Mouse (Mus musculus): ENCODE measurements around the gene Hectd2. TPM values are rescaled to one million over a fixed set of nuclear protein-coding genes. Genes with fewer than 3 reads are reported as not detected.

The Hectd2 gene
- polyA plus RNA-seq, 1 experiment from 2014 or later = 2.4 TPM

GRCm38 (mm10) chr19:36554785-36555595 is 551 bp downstream of the Hectd2 start:
- H3K9ac ChIP-seq (ENCODE audit: low read depth, low read length) = peak overlapping the region; percentile 82
- H3K4me3 ChIP-seq (replicated peaks; ENCODE audit: low read depth, low read length) = peak overlapping the region; percentile 88
- no peaks in the 10 kb centered on the region for H3K36me3 ChIP-seq (ENCODE audit: insufficient read depth, low read length)
- H3K4me2 ChIP-seq (ENCODE audit: low read length) = peak overlapping the region; percentile 99
- H3K27me3 ChIP-seq (ENCODE audit: insufficient read depth, low read length) = no peaks in the 10 kb centered on the region
- ATAC-seq (replicated peaks; ENCODE audit: low FRiP score, low read depth) (no peak; the same call in 1 of the 2 replicates), DNase-seq (ENCODE audit: low spot score) (peak; percentile 58)
- H3K9me3 ChIP-seq (replicated peaks; ENCODE audit: low read length) = no peaks in the 10 kb centered on the region
- 0 out of 2 replicates have a peak, but pooled peaks cover 3% of the 10 kb centered on the region for H3K4me1 ChIP-seq (replicated peaks; ENCODE audit: insufficient read depth, low read length)
- no peak for TF ChIP-seq CTCF (IDR thresholded peaks at IDR 0.05; ENCODE audit: low read depth)
- under 1% methylated on average over 52 of the region's 53 CpGs for WGBS
- H3K27ac ChIP-seq = peak overlapping the region; percentile 73

- no peak for TF ChIP-seq CTCF (IDR thresholded peaks at IDR 0.05; ENCODE audit: low read depth)
- H3K27me3 ChIP-seq (ENCODE audit: insufficient read depth, low read length) = no peaks in the 10 kb centered on the region
- DNase-seq (ENCODE audit: low spot score) (no peak), ATAC-seq (replicated peaks; ENCODE audit: low FRiP score, low read depth) (no peak)
- H3K4me3 ChIP-seq (replicated peaks; ENCODE audit: low read depth, low read length) = no peak overlapping the region
- H3K36me3 ChIP-seq (ENCODE audit: insufficient read depth, low read length) = no peaks in the 10 kb centered on the region
- no peak overlapping the region for H3K4me2 ChIP-seq (ENCODE audit: low read length)
- 61% methylated on average over 5 of the region's 5 CpGs for WGBS
- no peaks in the 10 kb centered on the region for H3K4me1 ChIP-seq (replicated peaks; ENCODE audit: insufficient read depth, low read length)
- no peaks in the 10 kb centered on the region for H3K9me3 ChIP-seq (replicated peaks; ENCODE audit: low read length)
- H3K27ac ChIP-seq = no peak overlapping the region
- no peak overlapping the region for H3K9ac ChIP-seq (ENCODE audit: low read depth, low read length)
These were observed 4.9 kb downstream of the Hectd2 start for GRCm38 (mm10) chr19:36559331-36559730.

GRCm38 (mm10) chr19:36560160-36560559 is 5.7 kb downstream of the Hectd2 start:
- Histone ChIP-seq H3K4me3 (replicated peaks; ENCODE audit: low read depth, low read length) (no peak overlapping the region), H3K9me3 (replicated peaks; ENCODE audit: low read length) (no peaks in the 10 kb centered on the region), H3K4me1 (replicated peaks; ENCODE audit: insufficient read depth, low read length) (no peaks in the 10 kb centered on the region), H3K36me3 (ENCODE audit: insufficient read depth, low read length) (no peaks in the 10 kb centered on the region), H3K9ac (ENCODE audit: low read depth, low read length) (no peak overlapping the region), H3K4me2 (ENCODE audit: low read length) (no peak overlapping the region), H3K27me3 (ENCODE audit: insufficient read depth, low read length) (no peaks in the 10 kb centered on the region), H3K27ac (no peak overlapping the region)
- ATAC-seq (replicated peaks; ENCODE audit: low FRiP score, low read depth) (no peak), DNase-seq (ENCODE audit: low spot score) (peak; percentile 28)
- TF ChIP-seq CTCF (IDR thresholded peaks at IDR 0.05; ENCODE audit: low read depth) = peak; percentile 55
- WGBS = 20% methylated on average over 2 of the region's 2 CpGs

GRCm38 (mm10) chr19:36561171-36561570 is 6.7 kb downstream of the Hectd2 start:
- Histone ChIP-seq H3K9me3 (replicated peaks; ENCODE audit: low read length) (no peaks in the 10 kb centered on the region), H3K9ac (ENCODE audit: low read depth, low read length) (no peak overlapping the region), H3K27ac (no peak overlapping the region), H3K4me2 (ENCODE audit: low read length) (no peak overlapping the region), H3K4me3 (replicated peaks; ENCODE audit: low read depth, low read length) (no peak overlapping the region), H3K4me1 (replicated peaks; ENCODE audit: insufficient read depth, low read length) (no peaks in the 10 kb centered on the region), H3K27me3 (ENCODE audit: insufficient read depth, low read length) (no peaks in the 10 kb centered on the region), H3K36me3 (ENCODE audit: insufficient read depth, low read length) (no peaks in the 10 kb centered on the region)
- DNase-seq (ENCODE audit: low spot score) (no peak), ATAC-seq (replicated peaks; ENCODE audit: low FRiP score, low read depth) (no peak)
- WGBS = 62% methylated on average over 2 of the region's 2 CpGs
- no peak for TF ChIP-seq CTCF (IDR thresholded peaks at IDR 0.05; ENCODE audit: low read depth)

GRCm38 (mm10) chr19:36564396-36564795 is 10.0 kb downstream of the Hectd2 start:
- no peaks in the 10 kb centered on the region for H3K36me3 ChIP-seq (ENCODE audit: insufficient read depth, low read length)
- ATAC-seq (replicated peaks; ENCODE audit: low FRiP score, low read depth) (no peak), DNase-seq (ENCODE audit: low spot score) (no peak)
- no peak overlapping the region for H3K4me2 ChIP-seq (ENCODE audit: low read length)
- TF ChIP-seq CTCF (IDR thresholded peaks at IDR 0.05; ENCODE audit: low read depth) = no peak
- 86% methylated on average over 2 of the region's 2 CpGs for WGBS
- H3K27ac ChIP-seq = no peak overlapping the region
- no peaks in the 10 kb centered on the region for H3K4me1 ChIP-seq (replicated peaks; ENCODE audit: insufficient read depth, low read length)
- H3K27me3 ChIP-seq (ENCODE audit: insufficient read depth, low read length) = no peaks in the 10 kb centered on the region
- no peaks in the 10 kb centered on the region for H3K9me3 ChIP-seq (replicated peaks; ENCODE audit: low read length)
- H3K9ac ChIP-seq (ENCODE audit: low read depth, low read length) = no peak overlapping the region
- no peak overlapping the region for H3K4me3 ChIP-seq (replicated peaks; ENCODE audit: low read depth, low read length)

- Histone ChIP-seq H3K4me2 (ENCODE audit: low read length) (no peak overlapping the region), H3K9ac (ENCODE audit: low read depth, low read length) (no peak overlapping the region), H3K9me3 (replicated peaks; ENCODE audit: low read length) (no peaks in the 10 kb centered on the region), H3K27ac (no peak overlapping the region), H3K27me3 (ENCODE audit: insufficient read depth, low read length) (no peaks in the 10 kb centered on the region), H3K36me3 (ENCODE audit: insufficient read depth, low read length) (no peaks in the 10 kb centered on the region), H3K4me1 (replicated peaks; ENCODE audit: insufficient read depth, low read length) (no peaks in the 10 kb centered on the region), H3K4me3 (replicated peaks; ENCODE audit: low read depth, low read length) (no peak overlapping the region)
- DNase-seq (ENCODE audit: low spot score) (no peak), ATAC-seq (replicated peaks; ENCODE audit: low FRiP score, low read depth) (no peak)
- no peak for TF ChIP-seq CTCF (IDR thresholded peaks at IDR 0.05; ENCODE audit: low read depth)
- WGBS = 49% methylated on average over 3 of the region's 3 CpGs
These were observed 19.5 kb downstream of the Hectd2 start for GRCm38 (mm10) chr19:36573986-36574385.
